Mouse (Mus musculus): ENCODE data around the gene Sulf2. TPM values are rescaled to one million over a fixed set of nuclear protein-coding genes. Genes with fewer than 3 reads are reported as not detected.

The Sulf2 gene
- polyA plus RNA-seq, 1 experiment, result 22.4 TPM

DNA sequence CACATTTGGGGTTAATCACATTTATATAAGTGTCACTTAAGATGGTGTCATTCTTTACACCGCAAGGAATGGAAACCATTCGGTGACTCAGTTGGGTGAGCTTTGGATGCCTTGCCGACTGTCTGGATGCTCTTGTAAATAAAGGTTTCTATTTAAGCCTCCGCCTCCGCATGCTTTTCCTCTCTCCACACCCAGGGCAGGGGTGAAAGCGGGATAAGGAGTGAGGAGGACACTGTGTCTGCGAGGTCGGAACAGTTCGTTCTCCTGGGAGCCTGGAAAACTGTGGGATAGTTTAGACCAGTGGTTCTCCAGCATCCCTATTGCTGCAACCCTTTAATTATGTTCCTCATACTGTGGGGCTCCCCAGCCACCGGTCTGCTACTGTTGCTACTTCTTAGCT, 82.4 kb downstream of the Sulf2 start:
- DNase-seq (ENCODE audit: low read depth, low spot score), result no peak
- 67% methylated on average over 10 of the region's 10 CpGs for WGBS

- no peak for DNase-seq (ENCODE audit: low read depth, low spot score)
- 80% methylated on average over 9 of the region's 9 CpGs for WGBS
Observed at GRCm38 (mm10) chr2:166071889-166072288, 83.6 kb downstream of the Sulf2 start.

GRCm38 (mm10) chr2:166071481-166071880, 84.0 kb downstream of the Sulf2 start:
- no peak for DNase-seq (ENCODE audit: low read depth, low spot score)
- 91% methylated on average over 5 of the region's 5 CpGs for WGBS

DNA sequence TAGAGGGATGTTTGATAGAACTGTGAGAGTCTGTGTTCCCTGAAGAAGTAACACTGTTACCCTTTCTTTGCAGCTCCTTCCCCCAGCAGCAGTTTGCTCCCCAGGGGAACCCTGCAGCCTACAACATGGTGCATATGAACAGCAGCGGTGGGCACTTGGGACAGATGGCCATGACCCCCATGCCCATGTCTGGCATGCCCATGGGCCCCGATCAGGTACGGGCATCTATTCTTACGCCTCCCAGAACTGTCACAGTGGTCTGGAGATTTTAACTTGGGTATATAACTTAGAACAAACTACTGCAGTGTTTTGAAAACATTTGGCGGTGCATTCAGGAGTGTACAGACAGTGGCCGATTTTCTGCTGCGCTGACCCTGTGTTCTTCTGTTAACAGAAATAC, 85.7 kb downstream of the Sulf2 start:
- WGBS, result 92% methylated on average over 7 of the region's 7 CpGs

DNA sequence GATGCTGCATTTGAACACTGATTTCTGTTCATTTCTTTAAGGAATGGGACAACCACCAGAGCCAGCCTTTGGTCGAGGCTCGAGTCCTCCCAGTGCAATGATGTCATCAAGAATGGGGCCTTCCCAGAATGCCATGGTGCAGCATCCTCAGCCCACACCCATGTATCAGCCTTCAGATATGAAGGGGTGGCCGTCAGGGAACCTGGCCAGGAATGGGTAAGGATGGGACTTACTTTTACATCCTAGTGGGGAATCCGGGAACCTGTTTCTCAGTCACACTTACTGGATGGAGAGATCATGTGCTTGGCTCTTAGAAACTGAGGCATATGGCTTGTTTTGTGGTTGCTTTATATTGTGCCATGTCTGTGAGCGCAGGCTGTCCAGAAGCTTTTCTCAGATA, 86.3 kb downstream of the Sulf2 start:
- no peak for DNase-seq (ENCODE audit: low read depth, low spot score)
- 79% methylated on average over 5 of the region's 5 CpGs for WGBS

More for the DNA sequence above, 85.7 kb downstream of the Sulf2 start:
- DNase-seq (ENCODE audit: low read depth, low spot score), result no peak

DNA sequence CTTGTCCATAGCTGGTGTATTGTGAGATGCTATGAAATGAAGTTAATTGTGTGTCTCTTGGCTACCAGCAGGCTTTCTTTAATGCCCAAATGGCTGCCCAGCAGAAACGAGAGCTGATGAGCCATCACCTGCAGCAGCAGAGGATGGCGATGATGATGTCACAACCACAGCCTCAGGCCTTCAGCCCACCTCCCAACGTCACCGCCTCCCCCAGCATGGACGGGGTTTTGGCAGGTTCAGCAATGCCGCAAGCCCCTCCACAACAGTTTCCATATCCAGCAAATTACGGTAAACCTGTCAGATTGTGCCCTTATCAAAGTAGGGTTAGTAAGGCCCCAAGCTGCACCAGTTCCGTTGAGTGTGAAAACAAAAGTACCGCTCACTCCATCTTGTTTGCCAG, 87.2 kb downstream of the Sulf2 start:
- no peak for DNase-seq (ENCODE audit: low read depth, low spot score)
- 92% methylated on average over 9 of the region's 9 CpGs for WGBS

DNA sequence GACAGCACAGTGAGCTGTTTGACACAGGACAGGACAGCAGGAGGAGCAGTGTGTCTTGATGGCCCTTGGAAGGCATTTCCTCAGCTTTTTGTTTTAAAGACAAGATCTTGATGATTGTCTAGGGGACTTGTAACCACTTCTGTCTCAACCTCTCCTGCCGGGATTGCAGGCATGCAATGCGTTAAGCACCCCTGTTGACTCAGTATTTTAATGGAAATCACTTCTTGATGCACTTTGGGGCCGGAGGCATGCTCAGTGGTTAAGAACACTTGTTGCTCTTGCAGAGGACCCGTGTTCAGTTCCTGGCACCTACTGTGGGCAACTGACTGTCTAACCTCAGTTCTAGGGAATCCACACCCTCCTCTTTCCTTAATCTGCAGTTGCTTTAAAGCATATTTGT, 89.0 kb downstream of the Sulf2 start:
- no peak for DNase-seq (ENCODE audit: low read depth, low spot score)
- 84% methylated on average over 4 of the region's 4 CpGs for WGBS

DNA sequence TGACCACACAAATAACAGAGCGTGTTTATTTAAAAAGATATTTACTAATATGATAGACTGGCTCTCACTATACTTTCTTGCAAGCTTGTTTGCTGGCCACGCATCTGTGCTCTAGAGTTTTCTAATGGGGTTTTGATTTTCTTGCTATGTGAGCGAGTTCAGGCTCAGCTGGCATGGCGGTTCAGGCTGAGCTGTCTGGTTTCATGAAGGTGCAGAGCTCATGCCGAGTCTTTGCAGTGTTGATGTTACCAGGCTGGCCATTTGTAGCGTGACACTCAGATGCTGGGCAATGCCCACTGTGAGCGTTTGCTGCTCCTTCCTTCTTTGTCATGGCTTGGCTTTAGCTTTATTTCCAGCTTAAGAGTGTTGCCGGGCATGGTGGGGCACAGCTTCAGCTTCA, 93.0 kb downstream of the Sulf2 start:
- DNase-seq (ENCODE audit: low read depth, low spot score), result no peak

GRCm38 (mm10) chr2:166062008-166062407, 93.5 kb downstream of the Sulf2 start:
- WGBS, result 78% methylated on average over 1 of the region's 1 CpGs

More for the DNA sequence above, 93.0 kb downstream of the Sulf2 start:
- WGBS, result 83% methylated on average over 8 of the region's 8 CpGs

GRCm38 (mm10) chr2:166059684-166060423, 95.6 kb downstream of the Sulf2 start:
- DNase-seq (ENCODE audit: low read depth, low spot score), result no peak
- WGBS, result 84% methylated on average over 7 of the region's 7 CpGs

More at GRCm38 (mm10) chr2:166062008-166062407, 93.5 kb downstream of the Sulf2 start:
- DNase-seq (ENCODE audit: low read depth, low spot score), result no peak

GRCm38 (mm10) chr2:166054002-166054539, 101.4 kb downstream of the Sulf2 start:
- WGBS, result 92% methylated on average over 14 of the region's 14 CpGs
- DNase-seq (ENCODE audit: low read depth, low spot score), result no peak

DNA sequence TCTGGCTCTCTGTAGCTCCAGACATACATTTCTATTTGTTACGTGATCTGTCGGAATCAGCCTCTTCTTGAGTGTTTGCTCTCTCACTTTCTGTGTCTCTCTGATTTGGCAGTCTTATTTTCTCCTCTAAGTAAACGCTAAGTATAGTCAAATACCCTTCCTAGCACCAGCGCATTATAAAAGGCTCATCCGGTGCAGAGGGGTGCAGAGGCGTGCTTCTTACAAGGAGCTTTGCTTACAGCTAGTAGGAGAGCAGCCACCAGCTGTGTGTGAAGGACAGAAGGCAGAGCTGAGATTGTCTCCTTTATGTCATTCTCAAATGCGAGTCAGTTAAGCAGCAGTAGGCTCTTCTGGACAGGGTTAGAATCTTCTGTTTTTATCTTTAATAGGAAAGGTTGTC, 103.5 kb downstream of the Sulf2 start:
- DNase-seq (ENCODE audit: low read depth, low spot score), result no peak
- 93% methylated on average over 7 of the region's 7 CpGs for WGBS

GRCm38 (mm10) chr2:166051421-166051820, 104.0 kb downstream of the Sulf2 start:
- WGBS, result 88% methylated on average over 17 of the region's 17 CpGs
- no peak for DNase-seq (ENCODE audit: low read depth, low spot score)

GRCm38 (mm10) chr2:166048852-166049251, 106.6 kb downstream of the Sulf2 start:
- 68% methylated on average over 7 of the region's 7 CpGs for WGBS
- DNase-seq (ENCODE audit: low read depth, low spot score), result no peak

GRCm38 (mm10) chr2:166047931-166048330, 107.5 kb downstream of the Sulf2 start:
- 92% methylated on average over 4 of the region's 4 CpGs for WGBS
- no peak for DNase-seq (ENCODE audit: low read depth, low spot score)

GRCm38 (mm10) chr2:166045549-166046501, 109.6 kb downstream of the Sulf2 start:
- no peak for DNase-seq (ENCODE audit: low read depth, low spot score)
- WGBS, result 33% methylated on average over 10 of the region's 10 CpGs

- no peak for DNase-seq (ENCODE audit: low read depth, low spot score)
- WGBS, result 21% methylated on average over 2 of the region's 2 CpGs
Observed at GRCm38 (mm10) chr2:166045006-166045405, 110.5 kb downstream of the Sulf2 start.

DNA sequence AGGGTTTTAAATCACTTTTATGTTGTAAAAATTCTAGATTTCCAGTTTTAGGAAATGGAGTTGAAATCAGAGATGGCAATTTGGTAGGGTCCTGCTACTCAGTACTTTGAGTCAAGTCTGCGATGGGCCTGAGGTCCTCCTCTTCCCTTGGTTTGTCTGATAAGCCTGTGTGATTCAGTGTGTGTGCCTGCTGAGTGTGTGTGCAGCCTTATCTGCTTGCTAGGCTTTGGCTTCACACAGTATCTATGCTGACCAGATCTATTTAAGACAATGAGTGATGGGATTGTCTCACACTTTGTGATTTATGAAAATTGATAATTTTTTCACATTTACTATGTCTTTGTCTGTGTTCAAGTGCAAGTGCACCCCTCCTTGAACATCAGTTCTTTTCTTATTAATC, 112.9 kb downstream of the Sulf2 start:
- 93% methylated on average over 1 of the region's 1 CpGs for WGBS
- DNase-seq (ENCODE audit: low read depth, low spot score), result no peak

DNA sequence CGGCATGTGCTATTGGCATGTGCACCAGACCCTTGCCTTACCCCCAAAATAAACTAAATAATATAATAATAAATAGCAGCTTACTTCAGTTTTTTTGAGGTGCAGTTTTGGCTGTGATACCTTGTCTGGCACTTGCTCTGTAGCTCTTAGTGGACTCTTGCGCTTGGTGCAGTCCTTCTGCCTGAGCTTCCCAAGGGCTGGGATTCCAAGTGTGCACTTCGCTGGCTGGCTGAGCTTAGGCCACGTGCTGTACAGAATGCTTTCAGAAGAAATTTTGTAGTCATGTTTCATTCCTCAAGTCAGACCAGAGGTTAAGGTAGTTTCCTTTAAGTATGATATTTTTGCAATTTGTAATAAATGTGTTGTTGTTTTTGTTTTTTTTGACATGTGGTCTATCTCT, 115.8 kb downstream of the Sulf2 start:
- DNase-seq (ENCODE audit: low read depth, low spot score), result no peak
- WGBS, result 85% methylated on average over 4 of the region's 4 CpGs

DNA sequence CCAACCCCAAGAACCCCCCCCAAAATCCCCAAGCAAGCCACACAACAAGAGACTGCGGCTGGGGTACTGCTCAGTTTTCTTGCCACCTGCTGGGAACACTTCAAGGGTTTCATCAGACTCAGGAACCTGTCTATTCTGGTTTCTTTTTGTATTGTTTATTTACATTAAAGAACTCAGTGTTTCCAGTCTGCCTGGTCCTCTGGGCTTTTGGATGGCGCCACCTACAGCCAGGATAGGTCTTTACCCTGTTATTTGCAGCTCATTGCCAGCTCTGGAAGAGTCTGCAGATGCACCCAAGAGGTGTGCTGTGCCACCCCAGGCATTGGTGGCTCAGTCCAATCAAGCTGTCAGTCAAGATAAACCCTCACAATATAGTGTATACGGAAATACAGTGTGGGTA, 119.7 kb downstream of the Sulf2 start:
- WGBS, result 34% methylated on average over 3 of the region's 3 CpGs
- no peak for DNase-seq (ENCODE audit: low read depth, low spot score)
